Mouse (Mus musculus) heart, adult 18-20 months (tissue): ENCODE measurements at regions not wholly inside any gene's neighbourhood (a gene's known extent, or its start where the extent isn't known, plus 50 kb on each side); places are given as distances from the start of the nearest gene placed in this dataset.
"Not testable (repeated sequence)": the region's sequence is repeated elsewhere in the genome, so short reads cannot be mapped to it uniquely, and the experiment has no call there.

Experiments
- DNase-seq, 2 experiments: peaks; one replicate each; pipeline ENCODE4 v3.0.0; 2021 to 2022; ENCODE audit warnings: mixed read lengths in 1 of 2

- DNase-seq: no peak
These were observed 422.9 kb upstream of the Hs3st1 start for GRCm38 (mm10) chr5:40177982-40178748.

DNA sequence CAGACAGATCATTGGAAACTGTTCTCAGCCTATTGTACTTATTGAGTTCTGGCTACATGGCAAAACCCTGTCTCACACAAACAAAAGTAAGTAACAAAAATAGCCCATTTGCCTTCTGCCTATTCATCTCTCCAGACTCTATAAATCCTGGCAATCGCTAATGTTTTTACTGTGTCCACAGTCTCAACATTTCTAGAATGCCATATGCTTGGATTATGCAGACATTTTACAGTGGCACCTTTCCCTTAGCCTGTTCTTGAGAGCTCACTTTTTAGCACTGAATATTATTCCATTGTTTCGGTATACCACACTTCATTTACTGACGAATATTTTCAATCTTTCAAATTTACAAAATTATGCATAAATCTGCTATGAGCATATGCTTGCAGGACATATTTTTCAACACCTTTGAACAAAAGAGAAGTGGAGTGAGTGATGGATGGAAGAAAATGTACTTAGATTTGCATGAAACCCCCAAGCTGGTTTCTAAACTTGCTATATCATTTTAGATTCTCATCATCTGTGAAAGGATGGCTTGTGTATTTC is 381.5 kb upstream of the Hs3st1 start:
- DNase-seq: no peak

- DNase-seq: no peak
These were observed 369.1 kb upstream of the Hs3st1 start for GRCm38 (mm10) chr5:40124337-40124736.

GRCm38 (mm10) chr5:40116849-40117248 is 361.6 kb upstream of the Hs3st1 start:
- DNase-seq: no peak

DNA sequence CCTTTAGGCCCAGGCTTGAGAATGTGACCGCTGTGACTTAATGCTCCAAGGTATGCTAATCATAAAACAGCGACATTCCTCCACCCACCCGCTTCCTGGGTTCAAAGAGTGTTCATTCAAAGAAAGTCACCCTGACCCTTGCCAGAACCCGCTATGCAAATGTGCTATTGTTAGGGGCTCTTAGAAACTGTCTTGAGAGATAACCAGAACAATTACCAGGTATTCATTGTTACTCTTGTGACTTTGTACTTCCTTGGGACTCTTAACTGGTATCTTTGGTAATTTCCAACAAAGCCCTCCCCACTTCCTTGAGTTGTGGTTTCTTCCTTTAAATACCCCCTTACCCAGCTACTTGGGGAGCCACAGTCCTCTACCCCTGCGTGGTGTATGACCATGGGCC is 334.3 kb upstream of the Hs3st1 start:
- not testable (repeated sequence) for DNase-seq

DNA sequence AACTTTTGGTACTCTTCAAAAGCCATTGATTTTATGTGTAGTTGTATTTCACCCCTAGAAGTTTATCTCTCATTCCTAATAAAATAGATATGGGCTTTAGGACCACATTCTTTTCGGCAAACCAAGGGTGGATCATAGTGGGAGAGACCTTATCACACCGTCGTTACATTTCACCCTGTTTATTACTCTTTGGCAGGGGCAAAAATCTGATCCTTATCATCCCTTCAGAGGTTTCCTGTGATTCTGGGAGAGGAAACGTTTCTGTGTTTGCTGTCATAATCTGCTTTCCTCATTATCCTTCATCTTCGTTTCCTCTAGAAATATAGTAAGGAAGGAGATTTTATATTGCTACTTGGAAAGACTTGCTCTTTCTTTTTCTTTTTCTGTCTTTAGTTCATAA is 290.0 kb upstream of the Hs3st1 start:
- DNase-seq: peak in 1 of 2 experiments; percentile 6

- no peak for DNase-seq
These were observed 279.2 kb upstream of the Hs3st1 start for GRCm38 (mm10) chr5:40034452-40034851.

DNA sequence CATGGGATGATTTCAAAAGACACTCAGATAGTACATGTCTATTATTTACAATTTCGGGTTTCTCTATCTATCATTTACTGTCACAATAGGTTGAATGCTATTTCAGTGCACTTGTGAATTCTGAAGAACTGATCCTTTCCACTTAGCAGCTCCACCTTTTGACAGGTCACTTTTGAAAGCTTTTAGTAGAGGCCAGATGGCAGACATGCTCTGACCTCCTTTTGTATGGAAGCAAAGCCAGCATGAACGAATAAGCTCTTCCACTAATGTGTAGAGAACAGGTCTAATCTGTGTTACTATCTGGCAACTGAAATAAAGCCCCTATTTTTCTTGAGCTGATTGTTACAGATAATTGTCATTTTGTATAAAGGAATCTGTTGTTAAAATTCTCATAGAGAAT is 278.4 kb upstream of the Hs3st1 start:
- DNase-seq: no peak

DNA sequence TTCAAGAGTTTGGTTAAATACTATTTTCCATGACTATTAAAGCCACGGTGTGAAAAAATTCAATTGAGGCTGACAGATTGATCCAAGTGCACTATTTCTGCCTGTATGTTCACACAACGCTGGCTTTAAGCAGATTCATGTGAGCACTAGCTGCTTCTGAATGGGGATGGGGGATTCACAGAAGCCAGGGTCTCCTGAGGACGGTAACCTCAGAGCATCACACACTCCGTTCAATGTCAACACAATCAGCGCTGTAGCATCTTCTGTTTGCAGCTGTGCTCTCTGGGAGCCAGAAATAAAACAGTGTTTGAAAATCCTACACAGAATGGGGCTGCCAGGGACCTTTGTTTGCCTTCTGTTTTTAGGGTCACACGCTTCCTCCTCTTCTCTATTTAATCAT is 275.0 kb upstream of the Hs3st1 start:
- no peak for DNase-seq

DNA sequence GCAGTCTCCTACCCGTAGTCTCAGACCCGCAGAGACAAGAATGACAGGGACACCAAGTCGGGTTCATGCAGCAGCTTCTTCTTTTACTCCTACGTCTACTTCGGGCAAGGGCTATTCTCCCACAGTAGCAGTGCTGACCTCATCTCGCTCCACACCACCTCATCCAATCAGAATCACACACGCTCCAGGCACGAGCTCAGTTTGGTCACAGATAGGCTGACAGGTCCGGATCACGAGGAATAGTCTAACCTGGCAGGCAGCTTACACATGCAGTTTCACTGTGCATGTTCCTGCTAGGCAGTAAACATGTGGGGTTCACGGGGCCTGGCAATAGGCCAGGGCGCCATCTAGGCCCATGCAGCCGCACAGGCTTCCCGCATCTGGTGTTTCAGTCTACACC is 260.7 kb upstream of the Hs3st1 start:
- DNase-seq: no peak

DNA sequence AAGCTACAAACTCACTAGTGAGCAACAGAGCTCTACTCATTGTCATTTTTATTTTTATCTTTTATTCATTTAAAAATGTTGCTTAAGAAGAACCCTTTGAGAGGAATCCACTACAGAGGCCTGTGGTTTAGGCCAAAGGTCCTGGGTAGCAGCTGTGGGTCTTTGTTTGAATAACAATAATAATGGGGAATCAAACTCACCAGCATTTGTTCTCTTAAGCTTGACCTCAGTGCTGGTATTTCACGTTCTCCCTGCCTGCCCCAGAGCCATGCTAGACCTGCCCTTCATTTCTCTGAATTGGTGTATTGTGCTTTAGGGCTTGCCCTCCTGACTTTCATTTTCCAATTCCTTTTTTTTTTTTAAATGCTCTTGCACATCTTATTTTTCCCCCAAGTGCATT is 232.8 kb upstream of the Hs3st1 start:
- no peak for DNase-seq

- DNase-seq: no peak
These were observed 209.1 kb upstream of the Hs3st1 start for GRCm38 (mm10) chr5:39964371-39964770.

GRCm38 (mm10) chr5:39960981-39961380 is 205.7 kb upstream of the Hs3st1 start:
- peak; percentile 3 to 52 for DNase-seq

DNA sequence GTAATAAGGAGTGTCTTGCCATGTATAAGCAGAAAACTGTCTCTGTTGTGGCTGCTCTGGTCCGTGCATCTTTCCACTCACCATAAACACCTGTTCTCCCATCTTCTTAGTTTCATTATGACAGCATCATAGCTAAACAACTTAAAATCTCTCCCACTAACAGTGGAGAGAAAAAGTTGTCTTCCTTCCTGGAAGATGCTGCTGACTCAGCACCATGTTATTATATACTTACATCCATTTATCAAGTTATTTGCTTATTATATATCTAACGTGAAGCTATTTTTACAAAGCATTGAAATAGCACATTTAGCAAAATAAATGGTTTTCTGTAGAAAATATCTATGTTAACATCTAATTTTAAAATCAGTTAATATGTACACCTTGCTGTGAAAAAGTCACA is 180.3 kb upstream of the Hs3st1 start:
- DNase-seq: no peak

DNA sequence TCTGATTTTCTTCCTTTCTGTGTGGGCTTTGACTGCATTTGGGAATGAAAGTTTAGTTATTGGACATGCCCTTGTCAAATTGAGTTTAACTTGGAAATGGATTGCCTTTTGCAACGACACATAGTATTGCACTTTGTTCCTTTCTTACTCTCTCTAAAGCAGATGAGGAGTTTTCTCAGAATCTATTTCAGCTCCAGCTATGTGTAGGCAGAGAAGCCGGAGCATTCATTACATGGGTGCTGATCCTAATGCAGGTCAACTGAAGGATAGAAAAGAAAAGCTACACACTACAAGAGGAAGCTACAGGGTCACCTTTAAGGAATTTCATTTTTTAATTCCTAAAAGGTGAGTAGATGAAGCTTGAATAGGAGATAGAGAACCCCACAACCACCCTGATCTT is 176.6 kb upstream of the Hs3st1 start:
- no peak for DNase-seq

GRCm38 (mm10) chr5:39909369-39909768 is 154.1 kb upstream of the Hs3st1 start:
- no peak for DNase-seq

DNA sequence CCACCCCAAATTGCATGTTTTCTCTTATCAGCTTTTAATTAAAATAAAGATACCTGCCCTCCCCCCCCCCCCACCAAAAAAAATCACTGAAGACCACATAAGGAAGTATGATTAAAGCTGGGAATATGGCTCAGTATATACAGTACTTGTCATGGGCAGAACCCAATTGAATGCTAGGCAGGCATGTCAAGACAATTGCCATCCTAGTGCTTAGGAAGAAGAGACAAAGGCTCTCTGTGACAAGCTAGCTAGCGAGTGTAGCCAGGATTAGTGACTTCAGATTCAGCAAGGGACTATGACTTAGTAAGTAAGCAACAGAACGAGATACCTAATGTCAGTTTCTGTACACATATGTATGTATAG is 116.4 kb upstream of the Hs3st1 start:
- no peak for DNase-seq

DNA sequence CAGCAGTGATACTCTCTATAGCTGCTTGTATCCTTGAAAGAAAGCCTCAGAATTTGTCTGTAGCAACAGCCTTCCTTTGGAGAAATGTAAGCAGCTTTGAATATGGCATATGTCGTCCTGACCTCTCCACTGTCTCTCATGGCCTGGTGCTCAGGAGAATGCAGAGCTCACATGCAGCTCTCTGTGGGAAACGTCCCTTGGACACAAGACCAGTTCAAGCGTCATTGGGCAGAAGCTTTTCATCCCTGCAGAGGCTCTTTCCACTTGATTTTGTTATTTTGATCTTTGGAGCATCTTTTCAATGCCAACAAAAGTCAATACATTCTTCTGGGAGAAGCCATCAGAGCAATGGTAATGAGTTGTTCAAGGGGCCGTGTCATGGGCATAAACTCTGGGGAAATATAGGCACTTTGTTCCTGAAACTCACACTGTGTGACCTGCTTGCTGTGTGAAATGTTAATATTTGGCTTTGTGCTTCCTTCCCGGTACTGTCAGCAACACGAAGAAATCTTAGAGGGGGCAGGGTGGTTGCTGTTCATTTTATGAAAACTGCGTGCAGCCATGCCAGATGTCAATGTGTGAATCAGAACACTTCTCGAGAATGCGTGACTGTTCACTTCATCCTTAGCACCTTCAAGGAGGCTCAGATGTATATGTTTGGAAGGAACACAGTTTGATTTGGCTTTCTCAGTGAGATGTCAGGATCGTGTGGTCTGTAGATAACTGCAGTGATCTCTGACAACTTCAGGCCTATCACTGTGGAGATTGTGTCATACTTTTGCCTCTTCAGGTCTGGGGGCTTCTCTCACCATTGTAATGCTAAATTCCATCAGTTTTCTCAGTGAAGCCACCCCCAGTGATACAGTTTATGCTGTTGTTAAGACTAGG is 115.8 kb upstream of the Hs3st1 start:
- DNase-seq: no peak

- no peak for DNase-seq
These were observed 101.9 kb upstream of the Hs3st1 start for GRCm38 (mm10) chr5:39857192-39857591.

DNA sequence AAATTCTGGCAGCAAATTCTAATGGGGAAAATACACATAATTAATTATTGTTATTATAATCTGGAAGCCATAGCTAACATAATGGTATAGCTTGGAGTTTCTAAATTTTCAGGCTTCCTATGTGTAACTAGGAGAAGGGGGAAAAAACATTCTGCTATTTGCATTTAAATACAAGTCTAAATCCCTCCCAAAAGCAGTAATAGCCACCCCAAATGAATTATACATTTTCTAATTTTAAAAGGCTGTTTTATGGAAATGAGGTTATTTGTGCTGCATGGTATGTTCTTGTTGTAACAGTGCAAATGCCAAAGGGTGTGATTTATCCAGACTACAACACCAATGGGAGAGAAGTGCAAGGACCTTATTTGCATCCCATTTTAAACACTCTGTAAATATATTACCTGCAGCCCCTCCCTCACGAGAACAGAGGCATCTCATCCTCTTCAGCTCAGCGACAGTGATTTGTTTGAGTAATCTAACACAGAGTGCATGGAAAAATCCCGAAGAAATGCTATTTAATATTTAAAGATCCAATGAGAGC is 101.4 kb upstream of the Hs3st1 start:
- no peak for DNase-seq

- no peak for DNase-seq
These were observed 100.7 kb upstream of the Hs3st1 start for GRCm38 (mm10) chr5:39855685-39856615.

- DNase-seq: no peak
These were observed 91.9 kb upstream of the Hs3st1 start for GRCm38 (mm10) chr5:39847187-39847586.
